Mouse (Mus musculus): ENCODE measurements around the gene Chrnb4.

The Chrnb4 gene

DNA sequence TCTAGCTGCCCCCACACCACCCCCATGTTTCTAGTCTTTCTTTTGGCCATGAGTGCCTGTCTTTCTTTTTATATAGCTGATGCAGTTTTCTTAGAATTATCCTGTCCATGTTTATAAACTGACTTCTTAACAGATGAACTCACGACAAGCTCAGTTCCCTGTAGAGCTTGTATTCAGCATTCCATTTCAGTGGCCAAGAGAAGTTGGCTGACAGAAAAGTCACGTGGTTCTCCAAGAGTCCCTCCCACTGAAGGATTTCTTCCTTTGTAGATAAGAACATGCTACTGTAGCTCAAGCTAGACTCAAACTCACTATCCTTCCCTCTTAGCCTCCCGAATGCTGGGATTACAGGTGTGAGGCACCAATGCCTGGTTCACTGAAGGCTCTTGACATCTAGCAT, 31.7 kb downstream of the Chrnb4 start:
- DNase-seq: no peak

DNA sequence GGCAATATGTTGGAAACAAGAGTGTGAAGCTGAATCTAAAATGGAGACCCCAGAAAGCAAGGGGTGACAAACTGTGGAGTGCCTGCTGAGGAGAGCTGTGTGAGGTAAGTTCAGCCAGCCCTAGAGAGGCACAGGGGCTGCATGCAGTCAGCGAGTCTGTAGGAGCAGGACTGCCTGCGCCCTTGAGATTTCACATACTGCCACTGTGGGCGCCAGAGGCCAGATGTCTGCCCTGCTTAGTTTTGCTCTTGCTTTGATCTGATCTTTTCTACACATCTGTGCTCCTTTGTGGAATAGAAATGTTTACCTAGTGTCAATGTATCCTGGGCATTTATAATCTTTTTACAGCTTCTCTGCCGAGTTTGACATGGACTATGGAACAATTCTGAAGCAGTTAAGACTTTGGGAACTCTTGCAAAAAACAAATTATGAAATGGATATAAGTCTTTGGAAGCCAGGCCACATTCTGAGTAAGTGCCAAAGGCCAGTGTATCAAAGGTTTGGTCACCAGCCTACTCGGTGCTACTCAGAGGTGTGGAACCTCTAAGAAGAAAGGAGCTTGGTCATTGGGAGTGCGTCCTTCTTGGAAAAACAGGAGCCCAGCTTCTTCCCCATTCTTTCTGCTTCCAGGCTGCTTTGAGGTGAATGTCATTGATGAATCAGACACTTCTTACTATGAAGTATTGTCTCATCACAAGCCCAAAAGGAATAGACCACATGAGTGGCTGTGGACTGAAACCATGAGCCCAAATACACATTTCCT, 37.8 kb downstream of the Chrnb4 start:
- DNase-seq: peak in 1 of 2 experiments; percentile 18

DNA sequence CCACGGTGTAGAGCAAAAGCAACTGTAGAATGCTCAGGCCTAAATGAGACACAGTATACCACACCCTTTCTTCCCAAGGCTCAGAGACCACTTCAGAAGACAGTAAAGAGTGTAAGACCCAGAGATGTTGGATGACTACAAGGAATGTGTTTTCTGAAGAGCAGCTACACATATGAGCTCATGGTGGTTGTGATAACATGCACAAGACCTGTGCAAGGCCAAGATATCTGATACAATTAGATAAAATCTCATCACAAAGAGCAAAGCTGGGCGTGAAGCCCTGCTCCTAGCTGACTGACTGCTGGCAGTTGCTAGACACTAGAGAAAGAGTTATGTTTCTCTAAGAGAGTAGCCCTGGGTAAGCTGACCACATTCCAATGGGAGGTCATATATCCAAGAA, 38.9 kb downstream of the Chrnb4 start:
- no peak for DNase-seq

- no peak for DNase-seq
Measured at GRCm38 (mm10) chr9:55003609-55004008, 45.0 kb downstream of the Chrnb4 start.

DNA sequence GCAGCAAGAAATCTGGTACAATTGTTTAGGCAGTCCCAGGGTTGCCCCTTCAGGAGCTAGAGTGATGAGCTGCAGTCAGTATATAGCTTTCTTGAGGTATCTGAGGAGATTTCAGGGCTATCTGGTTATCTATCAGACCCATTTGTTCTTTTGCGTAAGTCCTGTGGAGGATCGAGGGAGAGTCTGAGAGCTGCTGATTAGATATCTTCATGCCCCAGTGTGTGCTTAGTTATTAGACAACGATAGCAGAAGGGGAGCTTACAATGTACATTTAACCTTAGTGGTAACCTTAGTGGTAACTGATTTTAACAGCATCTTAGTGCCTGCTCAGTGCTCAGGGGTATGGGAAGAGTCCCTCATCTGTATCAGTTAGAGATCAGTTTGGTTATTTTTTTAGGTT, 52.9 kb downstream of the Chrnb4 start:
- DNase-seq: no peak

GRCm38 (mm10) chr9:54994381-54994780, 54.2 kb downstream of the Chrnb4 start:
- DNase-seq: no peak

DNA sequence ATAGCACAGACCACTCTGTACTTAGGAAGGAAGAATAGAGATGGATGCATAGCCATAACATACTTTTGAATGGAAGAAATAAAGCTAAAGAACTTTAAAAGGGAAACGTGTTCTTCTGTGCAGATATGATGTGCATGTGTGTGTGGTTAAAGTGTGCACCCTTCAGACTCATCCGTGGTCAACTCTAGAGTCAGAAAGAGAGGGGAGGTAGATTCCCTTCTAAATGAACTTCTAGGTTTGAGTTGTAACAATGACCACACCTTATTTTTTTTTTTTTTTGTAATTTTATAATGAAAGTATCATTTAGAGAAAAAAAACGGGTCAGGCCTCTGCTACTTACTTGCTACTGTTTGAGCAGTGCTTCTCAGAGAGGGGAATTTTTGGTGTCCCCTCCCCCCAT, 58.2 kb downstream of the Chrnb4 start:
- DNase-seq: no peak

DNA sequence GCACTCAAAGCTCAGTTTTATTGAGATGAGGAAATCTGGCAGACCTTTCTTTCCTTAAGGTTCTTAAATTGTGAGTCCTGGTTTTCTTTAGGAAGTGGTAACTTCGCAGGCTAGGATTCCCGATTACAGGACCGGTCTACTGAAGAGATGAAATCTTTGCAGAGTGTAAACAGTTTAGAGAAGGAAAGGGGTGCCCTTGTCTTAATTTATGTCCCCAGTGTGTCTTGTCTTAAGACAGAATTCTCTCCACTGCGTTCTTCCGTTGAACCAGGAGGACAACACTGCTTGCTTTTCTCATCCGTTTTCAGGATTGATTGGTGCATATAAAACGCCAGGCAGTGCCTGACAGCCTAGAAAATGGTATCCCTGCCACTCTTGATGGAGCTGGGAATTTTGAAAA, 66.2 kb downstream of the Chrnb4 start:
- no peak for DNase-seq

GRCm38 (mm10) chr9:54981291-54982191, 67.0 kb downstream of the Chrnb4 start:
- peak; percentile 66 to 77 for DNase-seq

- DNase-seq: no peak
Measured at GRCm38 (mm10) chr9:54980674-54981073, 67.9 kb downstream of the Chrnb4 start, which contains the start of gene Chrna5. Gene Chrna5 (plus strand): TSS chr9:54980880.

Measured in kidney, postnatal 4 days (tissue).